Mouse (Mus musculus): Measurements from ENCODE around the gene Ttc16. TPM values are rescaled to one million over a fixed set of nuclear protein-coding genes. Genes with fewer than 3 reads are reported as not detected.

Ttc16 gene
- polyA plus RNA-seq, 1 experiment from 2014 or later = 0.34 TPM

GRCm38 (mm10) chr2:32769327-32770085 is 5.9 kb downstream of the Ttc16 start:
- no peak for ATAC-seq
- no peaks in the 10 kb centered on the region for H3K36me3 ChIP-seq (ENCODE audit: control insufficient read depth, insufficient read depth, low read length)
- H3K27ac ChIP-seq (ENCODE audit: low read length) = no peak overlapping the region
- no peaks in the 10 kb centered on the region for H3K9me3 ChIP-seq (ENCODE audit: control insufficient read depth, low read length)
- H3K4me3 ChIP-seq (ENCODE audit: low read length) = no peak overlapping the region
- H3K9ac ChIP-seq (ENCODE audit: low read depth, low read length) = no peak overlapping the region
- H3K4me1 ChIP-seq (ENCODE audit: control insufficient read depth, insufficient read depth, low read length) = peaks cover 6% of the 10 kb centered on the region
- WGBS = 71% methylated on average over 5 of the region's 5 CpGs
- no peaks in the 10 kb centered on the region for H3K27me3 ChIP-seq (replicated peaks; ENCODE audit: control insufficient read depth, insufficient read depth, low read length)
- H3K4me2 ChIP-seq (ENCODE audit: low read depth, low read length) = no peak overlapping the region

GRCm38 (mm10) chr2:32768661-32769285 is 6.7 kb downstream of the Ttc16 start:
- H3K4me3 ChIP-seq (ENCODE audit: low read length) = no peak overlapping the region
- H3K4me1 ChIP-seq (ENCODE audit: control insufficient read depth, insufficient read depth, low read length) = peaks cover 6% of the 10 kb centered on the region
- peak overlapping the region; percentile 34; the same call in 1 of the 2 replicates for H3K9ac ChIP-seq (ENCODE audit: low read depth, low read length)
- H3K27ac ChIP-seq (ENCODE audit: low read length) = no peak overlapping the region
- no peaks in the 10 kb centered on the region for H3K36me3 ChIP-seq (ENCODE audit: control insufficient read depth, insufficient read depth, low read length)
- ATAC-seq = peak; percentile 32; the same call in 1 of the 2 replicates
- no peaks in the 10 kb centered on the region for H3K27me3 ChIP-seq (replicated peaks; ENCODE audit: control insufficient read depth, insufficient read depth, low read length)
- WGBS = 53% methylated on average over 19 of the region's 19 CpGs
- H3K9me3 ChIP-seq (ENCODE audit: control insufficient read depth, low read length) = no peaks in the 10 kb centered on the region
- no peak overlapping the region for H3K4me2 ChIP-seq (ENCODE audit: low read depth, low read length)

GRCm38 (mm10) chr2:32767241-32767640 is 8.2 kb downstream of the Ttc16 start:
- H3K9ac ChIP-seq (ENCODE audit: low read depth, low read length) = no peak overlapping the region
- no peaks in the 10 kb centered on the region for H3K9me3 ChIP-seq (ENCODE audit: control insufficient read depth, low read length)
- H3K36me3 ChIP-seq (ENCODE audit: control insufficient read depth, insufficient read depth, low read length) = no peaks in the 10 kb centered on the region
- H3K4me3 ChIP-seq (ENCODE audit: low read length) = no peak overlapping the region
- 65% methylated on average over 12 of the region's 12 CpGs for WGBS
- ATAC-seq = no peak
- H3K27me3 ChIP-seq (replicated peaks; ENCODE audit: control insufficient read depth, insufficient read depth, low read length) = no peaks in the 10 kb centered on the region
- no peak overlapping the region for H3K27ac ChIP-seq (ENCODE audit: low read length)
- no peak overlapping the region for H3K4me2 ChIP-seq (ENCODE audit: low read depth, low read length)
- H3K4me1 ChIP-seq (ENCODE audit: control insufficient read depth, insufficient read depth, low read length) = peaks cover 5% of the 10 kb centered on the region

GRCm38 (mm10) chr2:32763353-32763752 is 12.1 kb downstream of the Ttc16 start:
- H3K4me3 ChIP-seq (ENCODE audit: low read length) = no peak overlapping the region
- no peak for ATAC-seq
- 78% methylated on average over 3 of the region's 3 CpGs for WGBS

GRCm38 (mm10) chr2:32761859-32762258 is 13.6 kb downstream of the Ttc16 start:
- H3K36me3 ChIP-seq (ENCODE audit: control insufficient read depth, insufficient read depth, low read length) = peaks cover 9% of the 10 kb centered on the region; the same call in 1 of the 2 replicates
- no peak for ATAC-seq
- H3K27ac ChIP-seq (ENCODE audit: low read length) = no peak overlapping the region
- no peak overlapping the region for H3K4me2 ChIP-seq (ENCODE audit: low read depth, low read length)
- H3K4me3 ChIP-seq (ENCODE audit: low read length) = no peak overlapping the region
- peaks cover 2% of the 10 kb centered on the region; the same call in 1 of the 2 replicates for H3K4me1 ChIP-seq (ENCODE audit: control insufficient read depth, insufficient read depth, low read length)
- H3K9ac ChIP-seq (ENCODE audit: low read depth, low read length) = no peak overlapping the region
- H3K27me3 ChIP-seq (replicated peaks; ENCODE audit: control insufficient read depth, insufficient read depth, low read length) = no peaks in the 10 kb centered on the region
- no peaks in the 10 kb centered on the region for H3K9me3 ChIP-seq (ENCODE audit: control insufficient read depth, low read length)
- WGBS = 85% methylated on average over 4 of the region's 4 CpGs

More at GRCm38 (mm10) chr2:32763353-32763752, 12.1 kb downstream of the Ttc16 start:
- Histone ChIP-seq H3K27ac (ENCODE audit: low read length) (no peak overlapping the region), H3K27me3 (replicated peaks; ENCODE audit: control insufficient read depth, insufficient read depth, low read length) (no peaks in the 10 kb centered on the region), H3K36me3 (ENCODE audit: control insufficient read depth, insufficient read depth, low read length) (peaks cover 9% of the 10 kb centered on the region; the same call in 1 of the 2 replicates), H3K9ac (ENCODE audit: low read depth, low read length) (no peak overlapping the region), H3K4me1 (ENCODE audit: control insufficient read depth, insufficient read depth, low read length) (no peaks in the 10 kb centered on the region), H3K4me2 (ENCODE audit: low read depth, low read length) (no peak overlapping the region), H3K9me3 (ENCODE audit: control insufficient read depth, low read length) (no peaks in the 10 kb centered on the region)

- H3K4me2 ChIP-seq (ENCODE audit: low read depth, low read length) = no peak overlapping the region
- peaks cover 2% of the 10 kb centered on the region; the same call in 1 of the 2 replicates for H3K4me1 ChIP-seq (ENCODE audit: control insufficient read depth, insufficient read depth, low read length)
- no peak overlapping the region for H3K27ac ChIP-seq (ENCODE audit: low read length)
- no peaks in the 10 kb centered on the region for H3K27me3 ChIP-seq (replicated peaks; ENCODE audit: control insufficient read depth, insufficient read depth, low read length)
- peaks cover 9% of the 10 kb centered on the region; the same call in 1 of the 2 replicates for H3K36me3 ChIP-seq (ENCODE audit: control insufficient read depth, insufficient read depth, low read length)
- H3K9me3 ChIP-seq (ENCODE audit: control insufficient read depth, low read length) = no peaks in the 10 kb centered on the region
- H3K9ac ChIP-seq (ENCODE audit: low read depth, low read length) = no peak overlapping the region
- 87% methylated on average over 14 of the region's 14 CpGs for WGBS
- no peak for ATAC-seq
- no peak overlapping the region for H3K4me3 ChIP-seq (ENCODE audit: low read length)
Observed at GRCm38 (mm10) chr2:32761361-32761760, 14.1 kb downstream of the Ttc16 start.

GRCm38 (mm10) chr2:32759001-32759400 is 16.4 kb downstream of the Ttc16 start:
- peaks cover 2% of the 10 kb centered on the region; the same call in 1 of the 2 replicates for H3K4me1 ChIP-seq (ENCODE audit: control insufficient read depth, insufficient read depth, low read length)
- peaks cover 9% of the 10 kb centered on the region; the same call in 1 of the 2 replicates for H3K36me3 ChIP-seq (ENCODE audit: control insufficient read depth, insufficient read depth, low read length)
- no peak overlapping the region for H3K4me3 ChIP-seq (ENCODE audit: low read length)
- no peak for ATAC-seq
- no peaks in the 10 kb centered on the region for H3K9me3 ChIP-seq (ENCODE audit: control insufficient read depth, low read length)
- H3K27ac ChIP-seq (ENCODE audit: low read length) = no peak overlapping the region
- WGBS = 94% methylated on average over 2 of the region's 2 CpGs
- no peaks in the 10 kb centered on the region for H3K27me3 ChIP-seq (replicated peaks; ENCODE audit: control insufficient read depth, insufficient read depth, low read length)
- no peak overlapping the region for H3K4me2 ChIP-seq (ENCODE audit: low read depth, low read length)
- no peak overlapping the region for H3K9ac ChIP-seq (ENCODE audit: low read depth, low read length)

- H3K4me3 ChIP-seq (ENCODE audit: low read length) = no peak overlapping the region
- peak overlapping the region; percentile 2; the same call in 1 of the 2 replicates for H3K9ac ChIP-seq (ENCODE audit: low read depth, low read length)
- no peaks in the 10 kb centered on the region for H3K9me3 ChIP-seq (ENCODE audit: control insufficient read depth, low read length)
- H3K27me3 ChIP-seq (replicated peaks; ENCODE audit: control insufficient read depth, insufficient read depth, low read length) = no peaks in the 10 kb centered on the region
- H3K36me3 ChIP-seq (ENCODE audit: control insufficient read depth, insufficient read depth, low read length) = peaks cover 9% of the 10 kb centered on the region; the same call in 1 of the 2 replicates
- H3K27ac ChIP-seq (ENCODE audit: low read length) = no peak overlapping the region
- 67% methylated on average over 8 of the region's 8 CpGs for WGBS
- H3K4me2 ChIP-seq (ENCODE audit: low read depth, low read length) = no peak overlapping the region
- ATAC-seq = no peak
- peaks cover 2% of the 10 kb centered on the region; the same call in 1 of the 2 replicates for H3K4me1 ChIP-seq (ENCODE audit: control insufficient read depth, insufficient read depth, low read length)
Observed at GRCm38 (mm10) chr2:32758503-32758902, 16.9 kb downstream of the Ttc16 start.

GRCm38 (mm10) chr2:32757056-32757845 is 18.2 kb downstream of the Ttc16 start, which contains the start of gene Tor2a:
Gene Tor2a, plus strand, starts transcription at chr2:32757234.
- peak within 1 kb of the TSS; percentile 91 for H3K9ac ChIP-seq (ENCODE audit: low read depth, low read length)
- H3K27me3 ChIP-seq (replicated peaks; ENCODE audit: control insufficient read depth, insufficient read depth, low read length) = no peaks in the 10 kb centered on the region
- peak; percentile 95 for ATAC-seq
- no peaks in the 10 kb centered on the region for H3K9me3 ChIP-seq (ENCODE audit: control insufficient read depth, low read length)
- H3K4me1 ChIP-seq (ENCODE audit: control insufficient read depth, insufficient read depth, low read length) = peaks cover 2% of the 10 kb centered on the region; the same call in 1 of the 2 replicates
- peak within 1 kb of the TSS; percentile 88 for H3K4me3 ChIP-seq (ENCODE audit: low read length)
- peaks cover 12% of the 10 kb centered on the region; the same call in 1 of the 2 replicates for H3K36me3 ChIP-seq (ENCODE audit: control insufficient read depth, insufficient read depth, low read length)
- peak within 1 kb of the TSS; percentile 58 for H3K4me2 ChIP-seq (ENCODE audit: low read depth, low read length)
- H3K27ac ChIP-seq (ENCODE audit: low read length) = peak within 1 kb of the TSS; percentile 87
- WGBS = under 1% methylated on average over 66 of the region's 66 CpGs
